Mouse (Mus musculus) frontal cortex, postnatal 36 days (tissue): ENCODE results near the gene A930009A15Rik.
A peak's percentile ranks its signal among the peaks of the same experiment; 100 is the strongest.

Source experiments
- DNase-seq, 2 experiments: peaks; one replicate each; pipeline ENCODE4 v3.0.0; 2022; ENCODE audit warnings: low spot score in 2 of 2

A930009A15Rik gene

DNA sequence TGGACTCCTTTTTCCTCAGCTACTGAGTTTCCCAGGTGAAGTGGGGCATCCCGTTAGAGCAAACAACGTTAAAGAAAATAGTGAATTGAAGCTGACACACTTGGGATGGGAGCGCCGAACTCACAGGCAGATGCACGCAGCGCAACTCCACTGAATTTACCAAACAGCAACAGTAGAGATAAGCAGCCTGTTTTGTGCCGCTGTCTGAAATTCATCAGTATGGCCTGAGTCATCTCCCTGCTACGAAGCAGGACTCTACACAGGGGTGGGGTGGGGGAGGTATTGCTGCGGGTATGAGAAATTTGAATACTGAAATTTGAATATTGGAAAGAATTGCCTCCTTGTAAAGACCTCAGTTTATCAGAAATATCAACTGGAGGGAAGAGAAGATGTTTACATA lies 12.2 kb downstream of the A930009A15Rik start:
- no peak for DNase-seq

- no peak for DNase-seq
These were observed 13.3 kb downstream of the A930009A15Rik start for GRCm38 (mm10) chr10:115583071-115583470.

- no peak for DNase-seq
These were observed 14.9 kb downstream of the A930009A15Rik start for GRCm38 (mm10) chr10:115584656-115585055.

DNA sequence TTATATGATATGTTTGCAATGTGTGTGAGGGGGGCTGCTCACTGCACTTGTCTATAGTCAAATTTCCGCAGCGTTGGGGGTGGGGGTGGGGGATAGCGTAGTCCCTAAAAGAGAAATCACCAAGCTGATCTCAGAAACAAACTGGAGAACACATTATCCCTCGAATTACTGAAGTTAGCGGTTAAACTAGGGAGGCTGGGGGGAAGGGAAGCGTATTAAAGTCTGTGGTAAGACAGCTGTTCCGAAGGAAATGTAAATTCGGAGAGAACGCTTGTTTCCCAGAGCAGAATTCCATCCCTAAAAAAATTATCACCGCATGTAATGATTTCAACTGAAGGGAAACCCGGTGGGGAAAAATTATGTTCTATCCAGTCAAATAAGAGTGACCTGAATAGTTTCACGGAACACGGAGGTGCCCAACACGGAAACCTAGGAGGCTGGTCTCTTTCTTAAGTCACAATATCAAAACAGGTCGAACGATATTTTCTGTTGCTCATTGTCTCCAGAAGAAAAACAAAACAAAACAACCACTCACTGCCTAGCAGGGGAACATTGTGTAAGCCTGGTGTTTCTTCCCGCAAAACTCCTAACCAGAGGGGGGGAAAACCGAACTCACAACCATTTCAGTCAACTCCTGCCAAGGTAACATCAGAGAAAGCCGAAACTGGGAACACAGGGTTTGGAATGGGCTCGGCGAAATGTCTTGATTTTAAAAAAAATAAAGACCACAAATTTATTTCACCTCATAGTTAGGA lies 15.9 kb downstream of the A930009A15Rik start:
- no peak for DNase-seq

GRCm38 (mm10) chr10:115586246-115587231 lies 16.8 kb downstream of the A930009A15Rik start:
- no peak for DNase-seq

GRCm38 (mm10) chr10:115587301-115587969 lies 17.6 kb downstream of the A930009A15Rik start, which contains the start of gene Lgr5:
Gene Lgr5, minus strand, starts transcription at chr10:115587780.
- peak; percentile 63 to 77 for DNase-seq

DNA sequence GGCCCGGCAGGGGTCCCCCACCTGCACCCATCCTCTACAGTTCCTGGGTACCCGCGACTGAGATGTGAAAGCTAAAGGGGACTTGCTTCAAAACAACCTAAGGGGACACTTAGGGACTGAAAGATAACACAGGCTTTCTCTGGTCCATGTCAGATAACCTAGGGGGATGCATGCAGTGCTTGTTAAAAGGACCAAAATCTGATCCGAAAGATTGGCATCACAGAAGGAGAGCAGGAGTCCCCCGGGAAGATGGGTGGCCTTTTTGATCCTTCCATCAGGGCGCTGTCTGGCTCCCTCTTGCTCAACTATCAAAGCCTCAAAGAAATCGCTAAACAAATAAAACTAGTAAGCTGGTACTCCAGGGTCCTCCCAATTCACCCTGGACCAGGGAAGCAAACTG lies 18.2 kb downstream of the A930009A15Rik start:
- no peak for DNase-seq

GRCm38 (mm10) chr10:115593221-115593620 lies 23.4 kb downstream of the A930009A15Rik start:
- DNase-seq: no peak

GRCm38 (mm10) chr10:115593651-115594050 lies 23.9 kb downstream of the A930009A15Rik start:
- DNase-seq: no peak

DNA sequence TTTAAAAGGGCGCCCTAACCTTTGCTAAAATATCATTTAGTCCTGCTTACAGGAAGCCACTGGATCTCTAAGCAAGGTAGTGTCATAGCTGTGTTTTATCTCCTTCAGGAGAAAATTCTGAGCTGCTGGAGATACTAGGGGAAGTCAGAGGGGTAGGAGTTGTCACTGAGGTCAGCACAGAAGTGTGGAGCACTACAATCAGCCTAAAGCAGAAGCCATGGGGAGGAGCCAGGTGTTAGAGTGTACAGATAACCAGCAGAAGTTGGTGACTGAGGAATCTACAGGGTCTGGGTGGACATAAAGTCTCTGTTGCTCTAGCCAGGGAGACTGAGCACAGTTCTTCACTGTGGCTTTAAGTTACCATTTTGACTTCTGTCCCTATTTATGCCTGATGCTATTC lies 26.0 kb downstream of the A930009A15Rik start:
- DNase-seq: no peak

GRCm38 (mm10) chr10:115617456-115618287 lies 47.9 kb downstream of the A930009A15Rik start:
- DNase-seq: peak in 1 of 2 experiments; percentile 18

GRCm38 (mm10) chr10:115618288-115618856 lies 48.6 kb downstream of the A930009A15Rik start:
- no peak for DNase-seq

DNA sequence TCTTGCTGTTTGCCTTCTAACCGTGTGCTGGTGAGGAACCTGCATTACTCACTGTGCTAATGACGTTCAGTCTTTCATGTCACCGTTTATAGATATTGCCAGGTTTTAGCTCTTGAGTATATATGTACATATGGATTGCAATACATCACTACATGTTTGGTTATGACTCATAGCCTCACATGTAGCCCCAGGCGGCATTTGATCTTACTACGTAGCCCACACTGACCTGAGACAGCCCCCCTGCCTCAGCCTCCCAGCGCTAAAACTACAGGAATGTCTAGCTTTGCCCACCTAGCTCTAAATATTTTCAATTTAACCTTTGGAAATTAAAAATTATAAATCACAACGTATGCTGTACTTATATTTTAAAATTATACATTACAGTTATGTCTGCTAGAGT lies 53.7 kb downstream of the A930009A15Rik start:
- DNase-seq: no peak

GRCm38 (mm10) chr10:115623956-115624671 lies 54.3 kb downstream of the A930009A15Rik start:
- DNase-seq: peak; percentile 39

- DNase-seq: no peak
These were observed 55.2 kb downstream of the A930009A15Rik start for GRCm38 (mm10) chr10:115624957-115625356.

DNA sequence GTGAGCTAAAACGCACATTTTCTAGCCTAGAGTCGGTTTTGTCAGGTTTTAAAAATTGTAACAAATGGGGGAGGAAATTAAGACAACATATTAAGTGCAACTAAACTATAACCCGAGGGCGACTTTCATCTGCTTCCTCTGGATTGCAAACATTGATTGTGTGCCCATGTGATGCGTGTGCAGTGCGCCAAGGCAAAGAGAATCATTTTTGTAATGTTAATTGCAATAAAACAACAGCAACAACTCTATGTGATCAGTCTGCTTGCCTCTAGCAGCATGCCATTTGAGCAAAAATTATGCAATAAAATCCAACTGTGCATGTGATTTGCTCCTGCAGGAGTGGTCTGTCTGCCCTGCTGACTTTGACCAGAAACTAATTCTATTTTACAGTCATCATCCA lies 56.9 kb downstream of the A930009A15Rik start:
- DNase-seq: no peak
